Mouse (Mus musculus): ENCODE data around the gene Sema3g.

GRCm38 (mm10) chr14:31195968-31196367 is 21.7 kb upstream of the Sema3g start:
- TF ChIP-seq POLR2A (IDR thresholded peaks at IDR 0.05; ENCODE audit: extremely low read depth, insufficient read depth, low read length) (no peak), CTCF (IDR thresholded peaks at IDR 0.05; ENCODE audit: extremely low read depth, insufficient read depth, low read length) (peak; percentile 52)
